Mouse (Mus musculus) kidney, embryonic 16.5 days (tissue): Measurements from ENCODE around the gene Tmem234. TPM values are rescaled to one million over a fixed set of nuclear protein-coding genes. Genes with fewer than 3 reads are reported as not detected.

Experiments
- ATAC-seq: fragments of 200-750 bp; cut with Nextera tagmentation; 2 replicates; pipeline ENCODE4 v1.8.0; 2017; ENCODE audit warnings: moderate TSS enrichment; ENCODE audit not compliant: low FRiP score, low TSS enrichment
- H3K27ac ChIP-seq: fragments of 300-500 bp; sonication (generic); 2 replicates; pipeline ENCODE4 v1.5.1; 2014; ENCODE audit warnings: low read length
- H3K27me3 ChIP-seq: fragments of 300-500 bp; sonication (generic); 2 replicates; pipeline ENCODE4 v1.6.1; 2014; ENCODE audit warnings: low read length, control low read depth, mixed read lengths; ENCODE audit not compliant: insufficient read depth
- H3K36me3 ChIP-seq: fragments of 300-500 bp; sonication (generic); 2 replicates; pipeline ENCODE4 v1.6.1; 2014; ENCODE audit warnings: low read length, control low read depth, mixed read lengths; ENCODE audit not compliant: insufficient read depth
- H3K4me1 ChIP-seq: fragments of 300-500 bp; sonication (generic); 2 replicates; pipeline ENCODE4 v1.6.1; 2014; ENCODE audit warnings: low read length, control low read depth, mixed read lengths; ENCODE audit not compliant: insufficient read depth
- H3K4me2 ChIP-seq: fragments of 300-500 bp; sonication (generic); replicated peaks from 2 replicates; pipeline ENCODE4 v1.6.1; 2014; ENCODE audit warnings: low read depth, low read length
- H3K4me3 ChIP-seq: fragments of 300-500 bp; sonication (generic); 2 replicates; pipeline ENCODE4 v1.5.1; 2014; ENCODE audit warnings: mild to moderate bottlenecking, low read length
- H3K9ac ChIP-seq: fragments of 300-500 bp; sonication (generic); replicated peaks from 2 replicates; pipeline ENCODE4 v1.6.1; 2014; ENCODE audit warnings: low read length
- H3K9me3 ChIP-seq: fragments of 300-500 bp; sonication (generic); 2 replicates; pipeline ENCODE4 v1.6.1; 2016; ENCODE audit warnings: low read length, control low read depth
- WGBS: fragments of 180-500 bp; shearing (Covaris S2); extraction: QIAGEN DNeasy Blood & Tissue Kit; methylation state at CpG from one replicate; pipeline ENCODE4 v1.1.7; 2014; 5-methylcytosine and 5-hydroxymethylcytosine counted together
- polyA plus RNA-seq: library from polyadenylated mRNA; unstranded; fragments of >200 nt; fragmentation: Nextera tagmentation; extraction: Ambion mirVana; gene quantifications from 2 replicates; pipeline ENCODE4 v1.2.1, GENCODE M21; 2015

Gene Tmem234
- polyA plus RNA-seq, 1 experiment from 2014 or later, result 216 TPM

DNA sequence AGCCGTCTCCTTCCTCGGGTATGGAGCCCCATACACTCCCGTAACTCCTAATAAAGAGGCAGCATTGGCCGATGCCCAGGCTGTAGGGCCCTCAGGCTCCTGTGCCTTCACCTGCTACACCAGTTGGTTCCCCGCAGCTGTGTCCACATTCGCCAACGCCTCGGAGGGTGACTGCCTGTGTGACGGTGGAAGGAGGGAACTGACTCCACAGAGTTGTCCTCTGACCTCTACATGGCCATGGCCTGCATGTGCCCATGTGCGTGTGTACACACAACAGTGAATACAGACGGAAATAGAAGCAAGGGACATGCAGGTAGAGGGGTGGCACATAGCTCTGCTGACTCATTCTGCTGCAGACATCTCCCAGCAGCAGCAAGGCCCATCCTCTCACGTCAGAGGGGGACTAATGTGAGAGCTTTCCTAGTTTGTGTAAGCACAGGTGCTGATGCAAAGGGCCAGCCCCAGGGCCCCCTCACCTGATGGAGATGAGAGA, 8.7 kb downstream of the Tmem234 start:
- no peak overlapping the region for H3K4me2 ChIP-seq
- no peaks in the 10 kb centered on the region for H3K9me3 ChIP-seq
- no peak overlapping the region for H3K4me3 ChIP-seq
- no peak overlapping the region for H3K27ac ChIP-seq
- H3K36me3 ChIP-seq, result peaks cover 37% of the 10 kb centered on the region
- H3K4me1 ChIP-seq, result no peaks in the 10 kb centered on the region
- WGBS, result 80% methylated on average over 12 of the region's 12 CpGs
- H3K27me3 ChIP-seq, result no peaks in the 10 kb centered on the region
- H3K9ac ChIP-seq, result no peak overlapping the region
- ATAC-seq, result peak; percentile 24; the same call in 1 of the 2 replicates

DNA sequence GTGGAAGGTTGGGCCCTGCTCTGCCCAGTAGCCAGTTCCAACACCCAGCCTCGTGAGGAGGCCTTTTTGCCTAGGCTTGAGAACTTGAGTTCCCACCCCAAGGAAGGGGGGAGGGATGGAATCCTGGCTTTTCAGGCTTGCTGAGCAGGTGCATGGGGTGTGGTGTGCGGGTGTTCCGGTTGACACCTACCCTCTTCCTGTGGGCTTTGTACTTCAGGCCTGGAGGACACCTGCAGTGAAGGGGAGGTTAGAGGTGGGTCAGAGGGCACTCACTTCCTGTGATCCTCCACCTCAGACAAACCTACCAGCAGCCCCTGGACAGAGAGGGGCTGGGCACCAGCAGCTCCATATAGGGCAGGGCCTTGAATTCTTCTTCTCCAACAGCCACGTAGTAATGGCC, 9.6 kb downstream of the Tmem234 start:
- H3K4me3 ChIP-seq, result no peak overlapping the region
- 73% methylated on average over 4 of the region's 4 CpGs for WGBS
- no peak overlapping the region for H3K4me2 ChIP-seq
- no peaks in the 10 kb centered on the region for H3K4me1 ChIP-seq
- ATAC-seq, result no peak
- no peak overlapping the region for H3K9ac ChIP-seq
- H3K9me3 ChIP-seq, result no peaks in the 10 kb centered on the region
- H3K36me3 ChIP-seq, result peaks cover 28% of the 10 kb centered on the region
- no peaks in the 10 kb centered on the region for H3K27me3 ChIP-seq
- H3K27ac ChIP-seq, result no peak overlapping the region

DNA sequence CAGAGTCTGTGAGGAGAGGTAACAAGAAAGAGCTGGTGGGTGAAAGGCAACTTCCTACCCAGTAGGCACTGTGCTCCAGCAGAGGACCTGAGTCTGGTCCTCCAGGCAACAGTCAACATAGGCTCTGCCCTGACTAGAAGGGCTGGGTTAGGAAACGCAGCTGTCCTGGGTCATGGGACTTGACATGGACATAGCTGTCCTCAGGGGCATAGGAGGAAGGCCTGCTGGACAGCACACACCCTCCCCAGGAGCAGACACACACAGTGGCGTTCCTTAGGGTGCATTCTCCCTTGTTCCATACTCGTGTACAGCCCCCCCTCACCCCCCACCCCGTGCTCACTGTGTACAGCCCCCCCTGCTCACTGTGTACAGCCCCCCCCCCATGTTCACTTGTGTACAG, 10.0 kb downstream of the Tmem234 start:
- WGBS, result 62% methylated on average over 4 of the region's 4 CpGs
- H3K27me3 ChIP-seq, result no peaks in the 10 kb centered on the region
- no peaks in the 10 kb centered on the region for H3K9me3 ChIP-seq
- no peak overlapping the region for H3K4me2 ChIP-seq
- H3K27ac ChIP-seq, result no peak overlapping the region
- no peaks in the 10 kb centered on the region for H3K4me1 ChIP-seq
- H3K4me3 ChIP-seq, result no peak overlapping the region
- peaks cover 28% of the 10 kb centered on the region for H3K36me3 ChIP-seq
- no peak overlapping the region for H3K9ac ChIP-seq
- no peak for ATAC-seq

DNA sequence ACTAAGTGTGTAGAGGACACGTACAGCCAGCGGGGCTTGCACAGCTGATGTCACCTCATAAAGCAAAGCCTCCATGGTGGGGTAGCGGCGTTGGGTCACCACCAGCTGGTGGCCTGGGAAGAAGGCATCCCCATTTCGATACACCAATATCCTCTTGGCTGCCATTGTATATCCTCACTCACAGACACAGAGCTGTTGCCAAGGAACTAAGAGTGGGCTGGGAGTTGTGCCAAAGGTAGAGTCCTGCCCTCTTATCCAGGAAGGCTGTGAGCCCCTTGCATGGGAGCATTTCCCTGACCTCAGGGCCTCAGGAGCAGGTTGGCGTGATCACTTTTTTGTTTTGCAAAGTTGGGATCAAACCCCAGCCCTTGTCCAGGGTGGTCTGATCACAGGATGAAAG, 13.6 kb downstream of the Tmem234 start, which contains the start of gene Dcdc2b:
Dcdc2b (minus strand) TSS at position 165 of the 400 bp plus-strand sequence.
- Histone ChIP-seq H3K4me3 (no peak within 1 kb of the TSS), H3K9me3 (no peaks in the 10 kb centered on the region), H3K36me3 (0 out of 2 replicates have a peak, but pooled peaks cover 11% of the 10 kb centered on the region), H3K9ac (no peak within 1 kb of the TSS), H3K4me1 (peaks cover 8% of the 10 kb centered on the region; the same call in 1 of the 2 replicates), H3K27me3 (no peaks in the 10 kb centered on the region), H3K4me2 (no peak within 1 kb of the TSS), H3K27ac (no peak within 1 kb of the TSS)
- ATAC-seq, result no peak
- 81% methylated on average over 6 of the region's 6 CpGs for WGBS

DNA sequence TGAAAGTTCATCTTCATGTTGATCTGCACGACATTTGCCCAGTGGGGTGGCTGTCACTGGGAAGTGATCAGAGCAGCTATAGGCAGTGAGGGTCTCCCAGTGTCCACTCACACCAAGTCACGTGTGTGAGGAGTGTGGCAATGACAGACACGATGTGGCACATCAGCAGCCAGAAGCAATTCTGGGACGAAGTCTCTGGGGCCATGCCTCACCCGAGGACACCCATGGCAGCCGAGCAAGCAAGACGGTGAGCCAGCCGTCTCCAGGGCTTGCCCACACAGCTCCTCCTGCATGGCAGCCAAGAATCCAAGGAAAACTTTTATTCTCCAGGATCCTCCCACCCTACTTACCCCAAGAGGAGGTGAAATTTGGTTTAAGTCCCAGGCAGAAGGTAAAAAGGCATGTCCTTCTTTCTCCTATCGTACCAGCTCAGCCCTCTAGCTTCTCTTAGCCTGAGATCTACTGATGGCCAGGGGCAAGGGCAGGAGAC, 15.4 kb downstream of the Tmem234 start:
- H3K9me3 ChIP-seq, result no peaks in the 10 kb centered on the region
- no peak overlapping the region for H3K9ac ChIP-seq
- 91% methylated on average over 9 of the region's 9 CpGs for WGBS
- no peak for ATAC-seq
- H3K4me2 ChIP-seq, result no peak overlapping the region
- peaks cover 10% of the 10 kb centered on the region; the same call in 1 of the 2 replicates for H3K4me1 ChIP-seq
- H3K36me3 ChIP-seq, result 0 out of 2 replicates have a peak, but pooled peaks cover 7% of the 10 kb centered on the region
- no peak overlapping the region for H3K27ac ChIP-seq
- H3K4me3 ChIP-seq, result no peak overlapping the region
- no peaks in the 10 kb centered on the region for H3K27me3 ChIP-seq

DNA sequence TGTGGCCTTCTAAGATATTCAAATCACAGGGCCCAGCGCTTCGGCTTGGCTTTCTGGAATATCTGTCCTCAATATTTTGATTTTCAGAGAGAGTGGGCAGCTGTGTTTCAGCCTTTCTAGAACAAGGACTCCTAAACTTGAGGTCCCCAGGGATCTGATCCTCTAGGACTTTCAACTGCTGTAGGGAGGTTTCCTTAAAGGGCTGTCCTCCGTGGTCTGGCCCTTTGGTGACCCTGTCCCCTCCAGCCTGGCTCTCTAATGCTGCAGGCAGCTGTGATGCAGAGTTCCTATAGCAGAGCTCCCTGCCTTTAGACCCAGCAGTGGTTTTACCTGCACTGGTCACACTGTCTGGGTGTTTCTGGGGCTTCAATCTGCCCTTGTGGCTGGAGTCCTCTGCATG, 16.2 kb downstream of the Tmem234 start:
- Histone ChIP-seq H3K4me3 (no peak overlapping the region), H3K4me1 (peaks cover 10% of the 10 kb centered on the region; the same call in 1 of the 2 replicates), H3K36me3 (0 out of 2 replicates have a peak, but pooled peaks cover 10% of the 10 kb centered on the region), H3K9ac (no peak overlapping the region), H3K4me2 (no peak overlapping the region), H3K27me3 (no peaks in the 10 kb centered on the region), H3K27ac (no peak overlapping the region), H3K9me3 (no peaks in the 10 kb centered on the region)
- 90% methylated on average over 3 of the region's 3 CpGs for WGBS
- no peak for ATAC-seq

DNA sequence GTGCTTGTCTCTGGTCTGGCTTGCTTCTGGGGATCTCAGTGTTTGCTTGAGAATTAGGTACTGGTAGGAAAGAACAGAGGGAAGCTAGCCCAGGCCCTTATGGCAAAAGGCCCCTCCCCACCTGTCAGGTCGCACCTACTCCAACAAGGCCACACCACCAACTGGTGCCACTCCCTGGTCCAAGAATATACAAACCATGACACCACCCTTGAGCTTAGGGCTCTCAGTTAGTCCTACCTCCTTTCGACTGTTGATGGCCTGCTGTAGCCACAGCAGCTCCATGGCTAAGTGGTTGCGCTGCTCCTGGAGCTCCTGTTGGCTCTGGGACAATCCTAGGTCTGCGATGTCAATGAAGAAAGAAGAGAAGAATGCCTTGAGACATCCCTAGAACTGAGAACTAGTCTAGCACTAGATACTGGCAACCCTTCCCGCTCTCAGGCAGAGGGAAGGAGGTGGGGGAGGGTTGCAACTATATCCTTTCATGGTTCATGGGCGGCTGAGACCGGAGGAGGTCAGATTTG, 16.7 kb downstream of the Tmem234 start:
- no peak overlapping the region for H3K4me3 ChIP-seq
- H3K27ac ChIP-seq, result no peak overlapping the region
- 0 out of 2 replicates have a peak, but pooled peaks cover 10% of the 10 kb centered on the region for H3K36me3 ChIP-seq
- H3K9me3 ChIP-seq, result no peaks in the 10 kb centered on the region
- H3K27me3 ChIP-seq, result no peaks in the 10 kb centered on the region
- 75% methylated on average over 7 of the region's 7 CpGs for whole genome bisulfite sequencing
- no peak overlapping the region for H3K9ac ChIP-seq
- H3K4me1 ChIP-seq, result peaks cover 15% of the 10 kb centered on the region
- H3K4me2 ChIP-seq, result no peak overlapping the region
- no peak for ATAC-seq

DNA sequence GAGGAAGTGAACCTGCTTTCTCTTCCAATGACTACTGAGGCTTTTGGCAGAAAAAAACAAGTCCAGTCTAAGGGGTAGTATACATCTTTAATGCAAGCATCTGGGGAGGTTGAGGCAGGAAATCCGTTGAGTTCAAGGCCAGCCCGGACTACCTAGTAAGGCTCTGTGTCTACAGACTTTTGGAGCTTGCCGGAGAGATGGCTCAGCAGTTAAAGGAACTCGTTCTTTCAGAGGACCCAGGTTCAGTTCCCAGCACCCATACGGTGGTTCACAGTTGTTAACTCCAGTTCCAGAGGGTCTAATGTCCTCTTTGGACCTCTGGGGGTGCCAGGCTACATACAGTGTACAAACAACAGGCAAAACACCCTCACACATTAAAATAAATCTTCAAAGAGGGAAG, 17.6 kb downstream of the Tmem234 start:
- WGBS, result 91% methylated on average over 5 of the region's 5 CpGs
- Histone ChIP-seq H3K9ac (peak overlapping the region; percentile 89), H3K4me2 (peak overlapping the region; percentile 93), H3K27ac (no peak overlapping the region), H3K27me3 (no peaks in the 10 kb centered on the region), H3K36me3 (0 out of 2 replicates have a peak, but pooled peaks cover 10% of the 10 kb centered on the region), H3K4me1 (peaks cover 24% of the 10 kb centered on the region), H3K9me3 (no peaks in the 10 kb centered on the region), H3K4me3 (peak overlapping the region; percentile 63)
- no peak for ATAC-seq

DNA sequence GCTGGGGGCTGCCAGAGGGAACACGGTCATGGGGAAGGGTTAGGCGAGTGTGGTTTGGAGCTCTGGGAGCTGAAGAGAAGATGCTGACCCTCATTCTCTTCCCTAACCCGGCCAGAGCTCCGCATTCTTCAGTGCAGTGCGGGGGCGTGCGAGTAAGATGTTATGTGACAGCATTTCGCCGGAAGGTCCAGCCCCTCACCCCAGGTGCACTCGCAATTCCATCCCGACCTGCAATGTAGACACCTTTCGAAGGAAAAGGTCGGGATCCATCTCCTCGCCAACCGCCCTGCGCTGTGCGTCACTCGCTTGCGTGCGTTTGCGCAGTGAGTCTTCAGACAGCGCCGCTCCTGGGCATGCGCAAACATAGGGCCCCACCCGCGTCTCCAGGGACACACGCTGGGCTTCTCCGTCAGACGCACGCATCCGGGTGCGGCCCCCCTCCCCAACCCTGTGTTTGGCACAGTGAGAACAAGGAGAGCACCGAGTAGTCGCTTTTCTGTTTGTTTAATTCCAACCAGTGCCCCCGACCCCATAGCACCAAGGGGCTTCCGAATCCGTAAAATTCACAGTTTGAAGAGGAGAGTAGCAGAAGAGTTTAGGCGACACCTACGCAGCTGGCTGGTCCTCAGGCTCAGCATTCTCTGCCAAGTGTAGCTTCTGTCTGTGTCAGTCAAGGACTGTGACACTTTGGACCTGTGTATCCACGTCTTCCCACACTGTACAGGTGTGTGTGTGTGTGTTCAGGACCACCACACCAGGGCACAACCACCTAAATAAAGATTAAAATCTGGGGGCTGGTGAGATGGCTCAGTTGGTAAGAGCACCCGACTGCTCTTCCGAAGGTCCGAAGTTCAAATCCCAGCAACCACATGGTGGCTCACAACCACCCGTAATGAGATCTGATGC, 18.6 kb downstream of the Tmem234 start, which contains the start of gene Iqcc:
Iqcc (minus strand) TSS at position 314 of the 906 bp plus-strand sequence.
- ATAC-seq, result peak; percentile 91

More for the DNA sequence above, 18.6 kb downstream of the Tmem234 start, which contains the start of gene Iqcc:
- Histone ChIP-seq H3K9me3 (no peaks in the 10 kb centered on the region), H3K4me1 (peaks cover 27% of the 10 kb centered on the region), H3K27ac (peak within 1 kb of the TSS; percentile 90), H3K4me3 (peak within 1 kb of the TSS; percentile 63), H3K4me2 (peak within 1 kb of the TSS; percentile 93), H3K27me3 (no peaks in the 10 kb centered on the region), H3K36me3 (0 out of 2 replicates have a peak, but pooled peaks cover 10% of the 10 kb centered on the region), H3K9ac (peak within 1 kb of the TSS; percentile 89)
- 5% methylated on average over 43 of the region's 44 CpGs for WGBS
